Mouse (Mus musculus) MEL (cell line): ENCODE results near the gene Abtb1.

ENCODE experiments used
- EP300 ChIP-seq, 2 experiments: IDR thresholded peaks; 2 replicates each; pipeline ENCODE4 v1.6.1; 2011; ENCODE audit warnings: improper control_type of control experiment in 2 of 2, low read length in 2 of 2, low read depth in 1 of 2, mild to moderate bottlenecking in 1 of 2
- GATA1 ChIP-seq: IDR thresholded peaks from 2 replicates; pipeline ENCODE4 v1.6.1; 2011; ENCODE audit warnings: low read depth, low read length, improper control_type of control experiment
- MYB ChIP-seq: IDR thresholded peaks from 2 replicates; pipeline ENCODE4 v1.6.1; 2011; ENCODE audit warnings: mild to moderate bottlenecking, low read depth, low read length, improper control_type of control experiment
- POLR2A ChIP-seq, 2 experiments: IDR thresholded peaks; 2 replicates each; pipeline ENCODE4 v1.6.1; 2011 to 2012; ENCODE audit warnings: low read length in 2 of 2, mild to moderate bottlenecking in 2 of 2, control low read depth in 1 of 2, improper control_type of control experiment in 1 of 2, low read depth in 1 of 2, moderate library complexity in 1 of 2; ENCODE audit not compliant: control insufficient read depth in 1 of 2, insufficient read depth in 1 of 2, poor library complexity in 1 of 2
- POLR2AphosphoS2 ChIP-seq: IDR thresholded peaks from 2 replicates; pipeline ENCODE4 v1.6.1; 2011; ENCODE audit warnings: low read length, improper control_type of control experiment
- TBP ChIP-seq: IDR thresholded peaks from 2 replicates; pipeline ENCODE4 v1.8.0; 2011; ENCODE audit warnings: low read depth, low read length, improper control_type of control experiment
- USF1 ChIP-seq: IDR thresholded peaks from 2 replicates; pipeline ENCODE4 v1.6.1; 2014; ENCODE audit warnings: low read depth, mild to moderate bottlenecking, inconsistent platforms, low read length, improper control_type of control experiment, moderate library complexity
- USF2 ChIP-seq, 2 experiments: IDR thresholded peaks; 2 replicates each; pipeline ENCODE4 v1.6.1; 2011 to 2012; ENCODE audit warnings: improper control_type of control experiment in 2 of 2, low read length in 2 of 2, borderline replicate concordance in 1 of 2, inconsistent platforms in 1 of 2, low read depth in 1 of 2, mild to moderate bottlenecking in 1 of 2; ENCODE audit not compliant: insufficient read depth in 1 of 2

DNA sequence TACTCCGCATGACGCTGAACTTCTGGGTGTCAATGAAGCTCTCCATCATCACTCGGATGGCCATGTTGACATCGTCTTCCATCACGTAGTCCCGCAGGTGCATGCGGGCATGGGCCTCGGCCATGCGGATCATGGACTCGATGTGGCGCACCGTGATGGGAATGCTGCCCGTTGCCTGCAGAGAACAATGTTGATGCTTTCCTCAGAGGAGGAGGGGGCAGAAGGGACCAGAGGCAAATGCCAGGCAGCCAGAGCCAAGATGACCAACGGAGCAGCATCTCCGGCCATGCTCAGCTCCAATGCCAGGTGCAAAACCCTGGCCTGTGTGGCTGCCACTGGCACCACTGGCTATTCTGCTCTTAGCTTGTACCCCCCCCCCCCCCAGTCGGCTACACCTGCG, 42.9 kb upstream of the Abtb1 start:
- TF ChIP-seq GATA1 (no peak), POLR2A (IDR thresholded peaks at IDR 0.05; ENCODE audit: control insufficient read depth in 1 of 2, insufficient read depth in 1 of 2, low read depth in 1 of 2, low read length in 2 of 2, poor library complexity in 1 of 2) (no peak), USF2 (IDR thresholded peaks at IDR 0.05; ENCODE audit: borderline replicate concordance in 1 of 2, insufficient read depth in 1 of 2, low read depth in 1 of 2, low read length in 2 of 2) (no peak), USF1 (no peak), TBP (no peak), EP300 (IDR thresholded peaks at IDR 0.05; ENCODE audit: low read depth in 1 of 2, low read length in 2 of 2) (no peak), POLR2AphosphoS2 (no peak), MYB (no peak)
